Mouse (Mus musculus): Measurements from ENCODE around the gene Cygb. TPM values are rescaled to one million over a fixed set of nuclear protein-coding genes. Genes with fewer than 3 reads are reported as not detected.

Gene Cygb
- polyA plus RNA-seq, 1 experiment: 0.47 TPM

DNA sequence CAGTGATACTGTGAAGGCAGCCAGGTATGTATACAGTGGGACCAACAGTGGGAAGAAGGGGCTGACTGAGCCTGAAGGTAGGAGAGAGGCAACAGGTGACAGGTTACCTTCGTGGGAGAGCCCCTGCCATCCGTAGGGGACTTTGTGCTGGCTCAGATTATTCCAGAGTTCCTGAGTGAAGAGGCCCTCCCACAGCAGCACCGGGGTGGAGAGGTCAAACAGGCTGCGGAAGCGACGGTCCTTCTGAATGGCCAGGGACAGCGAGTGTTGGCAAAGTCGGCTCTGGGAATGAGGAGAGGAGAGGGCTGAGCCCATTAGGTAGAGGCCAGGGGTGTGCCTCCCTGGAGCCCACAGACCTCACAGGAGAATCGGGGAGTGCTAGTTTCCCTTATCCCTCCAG, 31.6 kb upstream of the Cygb start:
- Histone ChIP-seq H3K27me3 (ENCODE audit: control insufficient read depth, insufficient read depth, insufficient read length) (no peaks in the 10 kb centered on the region), H3K36me3 (ENCODE audit: control insufficient read depth, insufficient read depth) (peaks cover 10% of the 10 kb centered on the region), H3K4me2 (ENCODE audit: low read depth) (no peak overlapping the region), H3K79me2 (ENCODE audit: control insufficient read depth, insufficient read depth) (no peaks in the 10 kb centered on the region), H3ac (ENCODE audit: control insufficient read depth, insufficient read length) (no peak overlapping the region), H3K4me3 (no peak overlapping the region)
- TF ChIP-seq REST (IDR thresholded peaks at IDR 0.05; ENCODE audit: insufficient read depth, insufficient read length) (no peak), USF1 (IDR thresholded peaks at IDR 0.05; ENCODE audit: low read depth) (no peak), POLR2A (IDR thresholded peaks at IDR 0.05; ENCODE audit: insufficient read length, low read depth) (no peak), MAX (IDR thresholded peaks at IDR 0.05; ENCODE audit: low read depth) (no peak), MYOG (IDR thresholded peaks at IDR 0.05; ENCODE audit: control insufficient read depth in 1 of 3, insufficient read depth in 1 of 3, insufficient read length in 2 of 3, low read depth in 2 of 3) (no peak), MYOD1 (IDR thresholded peaks at IDR 0.05; ENCODE audit: control insufficient read depth in 1 of 3, insufficient read length in 2 of 3, low read depth in 2 of 3) (no peak), TCF12 (IDR thresholded peaks at IDR 0.05; ENCODE audit: insufficient read depth, poor library complexity, severe bottlenecking) (no peak), CEBPB (IDR thresholded peaks at IDR 0.05; ENCODE audit: insufficient read depth, poor library complexity, severe bottlenecking) (no peak), E2F4 (IDR thresholded peaks at IDR 0.05; ENCODE audit: insufficient read depth) (no peak), POLR2AphosphoS2 (IDR thresholded peaks at IDR 0.05; ENCODE audit: insufficient read length, low read depth) (no peak), TCF3 (IDR thresholded peaks at IDR 0.05; ENCODE audit: insufficient read length, low read depth) (no peak), SRF (IDR thresholded peaks at IDR 0.05; ENCODE audit: control insufficient read depth, insufficient read length, low read depth) (no peak)

DNA sequence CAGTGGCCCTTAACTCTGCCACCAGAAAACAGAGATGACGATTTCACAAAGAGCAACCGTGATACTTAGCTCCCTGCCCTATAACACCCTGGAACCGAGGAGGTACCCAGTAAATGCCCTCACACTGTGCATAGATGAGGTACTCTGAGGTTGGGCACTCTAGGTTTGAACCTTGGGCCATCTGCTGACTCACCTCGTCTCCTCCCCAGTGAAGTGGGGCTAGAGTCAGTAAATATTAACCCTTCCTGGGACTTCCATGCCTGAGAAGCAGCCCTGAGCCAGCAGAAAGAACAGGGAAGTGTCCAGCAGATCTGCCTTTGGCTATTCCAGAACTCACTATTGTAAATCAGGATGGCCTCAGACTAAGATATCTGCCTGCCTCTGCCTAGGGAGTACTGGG, 29.7 kb upstream of the Cygb start:
- H3K36me3 ChIP-seq (ENCODE audit: control insufficient read depth, insufficient read depth): peaks cover 12% of the 10 kb centered on the region
- H3K4me3 ChIP-seq: no peak overlapping the region
- H3K4me2 ChIP-seq (ENCODE audit: low read depth): no peak overlapping the region
- no peak overlapping the region for H3ac ChIP-seq (ENCODE audit: control insufficient read depth, insufficient read length)
- H3K79me2 ChIP-seq (ENCODE audit: control insufficient read depth, insufficient read depth): no peaks in the 10 kb centered on the region
- no peaks in the 10 kb centered on the region for H3K27me3 ChIP-seq (ENCODE audit: control insufficient read depth, insufficient read depth, insufficient read length)
- no peak for TF ChIP-seq SRF (IDR thresholded peaks at IDR 0.05; ENCODE audit: control insufficient read depth, insufficient read length, low read depth)
- TF ChIP-seq TCF3 (IDR thresholded peaks at IDR 0.05; ENCODE audit: insufficient read length, low read depth): no peak
- TF ChIP-seq REST (IDR thresholded peaks at IDR 0.05; ENCODE audit: insufficient read depth, insufficient read length): no peak
- TF ChIP-seq MYOG (IDR thresholded peaks at IDR 0.05; ENCODE audit: control insufficient read depth in 1 of 3, insufficient read depth in 1 of 3, insufficient read length in 2 of 3, low read depth in 2 of 3): no peak
- no peak for TF ChIP-seq MAX (IDR thresholded peaks at IDR 0.05; ENCODE audit: low read depth)
- no peak for TF ChIP-seq CEBPB (IDR thresholded peaks at IDR 0.05; ENCODE audit: insufficient read depth, poor library complexity, severe bottlenecking)
- TF ChIP-seq POLR2A (IDR thresholded peaks at IDR 0.05; ENCODE audit: insufficient read length, low read depth): no peak
- TF ChIP-seq MYOD1 (IDR thresholded peaks at IDR 0.05; ENCODE audit: control insufficient read depth in 1 of 3, insufficient read length in 2 of 3, low read depth in 2 of 3): no peak
- no peak for TF ChIP-seq TCF12 (IDR thresholded peaks at IDR 0.05; ENCODE audit: insufficient read depth, poor library complexity, severe bottlenecking)
- TF ChIP-seq POLR2AphosphoS2 (IDR thresholded peaks at IDR 0.05; ENCODE audit: insufficient read length, low read depth): no peak
- TF ChIP-seq USF1 (IDR thresholded peaks at IDR 0.05; ENCODE audit: low read depth): no peak

DNA sequence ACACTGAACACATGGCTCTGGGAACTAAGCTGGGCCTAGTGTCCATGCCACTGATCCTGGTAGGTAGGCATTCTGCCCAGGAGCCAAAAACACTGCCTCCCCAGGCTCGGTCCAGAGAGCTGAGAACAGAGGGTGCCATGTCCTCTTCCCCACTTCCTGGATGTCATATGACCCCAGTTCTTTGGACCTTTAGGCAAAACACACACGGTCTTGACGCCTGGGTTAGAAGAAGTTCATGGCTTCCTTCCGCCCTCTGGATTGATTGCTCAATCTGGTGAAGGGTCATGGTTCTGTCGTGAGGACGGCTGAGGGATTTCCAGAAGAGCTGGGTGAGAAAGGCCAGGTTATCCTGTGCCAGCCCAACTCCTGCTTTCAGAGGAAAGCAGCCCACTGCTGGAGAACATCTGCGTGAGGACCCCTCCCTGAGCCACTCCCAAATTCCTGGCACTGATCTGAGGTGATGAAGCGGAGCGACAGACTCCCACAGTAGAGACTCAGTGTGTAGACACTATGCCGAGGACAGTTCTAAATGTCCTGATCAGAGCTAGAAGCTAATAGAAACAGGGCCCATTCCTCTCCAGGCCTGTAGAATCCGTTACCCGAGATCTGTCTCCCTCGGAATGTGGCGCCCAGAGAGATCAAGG, 28.5 kb upstream of the Cygb start:
- no peak overlapping the region for H3K4me3 ChIP-seq
- H3K36me3 ChIP-seq (ENCODE audit: control insufficient read depth, insufficient read depth): peaks cover 12% of the 10 kb centered on the region
- no peak overlapping the region for H3ac ChIP-seq (ENCODE audit: control insufficient read depth, insufficient read length)
- H3K27me3 ChIP-seq (ENCODE audit: control insufficient read depth, insufficient read depth, insufficient read length): no peaks in the 10 kb centered on the region
- H3K79me2 ChIP-seq (ENCODE audit: control insufficient read depth, insufficient read depth): peaks cover under 1% of the 10 kb centered on the region
- no peak for TF ChIP-seq USF1 (IDR thresholded peaks at IDR 0.05; ENCODE audit: low read depth)
- TF ChIP-seq CEBPB (IDR thresholded peaks at IDR 0.05; ENCODE audit: insufficient read depth, poor library complexity, severe bottlenecking): no peak
- TF ChIP-seq E2F4 (IDR thresholded peaks at IDR 0.05; ENCODE audit: insufficient read depth): no peak
- no peak for TF ChIP-seq REST (IDR thresholded peaks at IDR 0.05; ENCODE audit: insufficient read depth, insufficient read length)
- no peak overlapping the region for H3K4me2 ChIP-seq (ENCODE audit: low read depth)

DNA sequence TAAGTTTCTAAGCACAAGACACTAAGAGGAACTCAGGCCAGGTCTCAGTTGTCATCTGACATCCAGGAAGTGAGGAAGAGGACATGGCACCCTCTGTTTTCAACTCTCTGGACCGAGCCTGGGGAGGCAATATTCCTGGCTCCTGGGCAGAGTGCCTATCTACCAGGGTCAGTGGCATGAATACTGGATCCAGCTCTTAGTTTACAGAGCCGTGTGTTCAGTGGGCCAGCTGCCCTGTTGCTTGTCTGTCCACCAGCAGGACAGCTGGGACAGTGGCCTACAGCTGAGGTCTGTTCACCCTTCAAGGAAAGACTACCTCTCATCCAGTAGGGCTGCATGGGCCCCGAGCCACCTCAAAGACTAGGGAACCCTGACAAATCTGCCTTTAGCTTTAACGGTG, 27.0 kb upstream of the Cygb start:
- H3K27me3 ChIP-seq (ENCODE audit: control insufficient read depth, insufficient read depth, insufficient read length): no peaks in the 10 kb centered on the region
- TF ChIP-seq TCF3 (IDR thresholded peaks at IDR 0.05; ENCODE audit: insufficient read length, low read depth) (peak; percentile 70), CEBPB (IDR thresholded peaks at IDR 0.05; ENCODE audit: insufficient read depth, poor library complexity, severe bottlenecking) (no peak), POLR2A (IDR thresholded peaks at IDR 0.05; ENCODE audit: insufficient read length, low read depth) (no peak), SRF (IDR thresholded peaks at IDR 0.05; ENCODE audit: control insufficient read depth, insufficient read length, low read depth) (no peak), MYOD1 (IDR thresholded peaks at IDR 0.05; ENCODE audit: control insufficient read depth in 1 of 3, insufficient read length in 2 of 3, low read depth in 2 of 3) (peak; percentile 39 to 92 (median 87)), MYOG (IDR thresholded peaks at IDR 0.05; ENCODE audit: control insufficient read depth in 1 of 3, insufficient read depth in 1 of 3, insufficient read length in 2 of 3, low read depth in 2 of 3) (peak; percentile 88 to 97 (median 97)), MAX (IDR thresholded peaks at IDR 0.05; ENCODE audit: low read depth) (no peak), TCF12 (IDR thresholded peaks at IDR 0.05; ENCODE audit: insufficient read depth, poor library complexity, severe bottlenecking) (peak; percentile 50), USF1 (IDR thresholded peaks at IDR 0.05; ENCODE audit: low read depth) (no peak), POLR2AphosphoS2 (IDR thresholded peaks at IDR 0.05; ENCODE audit: insufficient read length, low read depth) (peak; percentile 44)
- no peak overlapping the region for H3ac ChIP-seq (ENCODE audit: control insufficient read depth, insufficient read length)
- peaks cover 9% of the 10 kb centered on the region for H3K79me2 ChIP-seq (ENCODE audit: control insufficient read depth, insufficient read depth)
- no peak overlapping the region for H3K4me3 ChIP-seq
- H3K4me2 ChIP-seq (ENCODE audit: low read depth): no peak overlapping the region
- peaks cover 21% of the 10 kb centered on the region for H3K36me3 ChIP-seq (ENCODE audit: control insufficient read depth, insufficient read depth)
